Mouse (Mus musculus): ENCODE measurements around the gene Creb3l2.

- peak; percentile 49 for TF ChIP-seq CTCF (IDR thresholded peaks at IDR 0.05; ENCODE audit: low read depth)
- TF ChIP-seq EP300 (IDR thresholded peaks at IDR 0.05; ENCODE audit: low read depth): no peak
Observed at GRCm38 (mm10) chr6:37371341-37371740, 70.6 kb downstream of the Creb3l2 start.

All from heart, postnatal 0 days (tissue).